Mouse (Mus musculus) heart, embryonic 12.5 days (tissue): ENCODE data around the gene Srrm1. TPM values are rescaled to one million over a fixed set of nuclear protein-coding genes. Genes with fewer than 3 reads are reported as not detected.
"Not testable (repeated sequence)": the region's sequence is repeated elsewhere in the genome, so short reads cannot be mapped to it uniquely, and the experiment has no call there.

Source experiments
- ATAC-seq: fragments of 200-750 bp; cut with Nextera tagmentation; 2 replicates; pipeline ENCODE4 v1.8.0; 2017; ENCODE audit warnings: moderate TSS enrichment, moderate library complexity; ENCODE audit not compliant: insufficient number of reproducible peaks, low FRiP score
- H3K27ac ChIP-seq: fragments of 300-500 bp; sonication (generic); 2 replicates; pipeline ENCODE4 v1.5.1; 2016; ENCODE audit warnings: mild to moderate bottlenecking, moderate library complexity; ENCODE audit not compliant: poor library complexity, severe bottlenecking
- H3K27me3 ChIP-seq: fragments of 300-500 bp; sonication (generic); replicated peaks from 2 replicates; pipeline ENCODE4 v1.6.1; 2016; ENCODE audit warnings: mild to moderate bottlenecking, moderate library complexity
- H3K36me3 ChIP-seq: fragments of 300-500 bp; sonication (generic); 2 replicates; pipeline ENCODE4 v1.6.1; 2016; ENCODE audit warnings: mild to moderate bottlenecking, moderate library complexity
- H3K4me1 ChIP-seq: fragments of 300-500 bp; sonication (generic); replicated peaks from 2 replicates; pipeline ENCODE4 v1.6.1; 2016; ENCODE audit warnings: mild to moderate bottlenecking
- H3K4me2 ChIP-seq: fragments of 300-500 bp; sonication (generic); 2 replicates; pipeline ENCODE4 v1.6.1; 2016; ENCODE audit warnings: mild to moderate bottlenecking, moderate library complexity
- H3K4me3 ChIP-seq: fragments of 300-500 bp; sonication (generic); 2 replicates; pipeline ENCODE4 v1.5.1; 2016; ENCODE audit warnings: mild to moderate bottlenecking
- H3K9ac ChIP-seq: fragments of 300-500 bp; sonication (generic); 2 replicates; pipeline ENCODE4 v1.6.1; 2016; ENCODE audit warnings: mild to moderate bottlenecking, moderate library complexity
- H3K9me3 ChIP-seq: fragments of 300-500 bp; sonication (generic); replicated peaks from 2 replicates; pipeline ENCODE4 v1.6.1; 2016; ENCODE audit warnings: mild to moderate bottlenecking, moderate library complexity
- WGBS: fragments of 180-500 bp; shearing (Covaris S2); methylation state at CpG from one replicate; pipeline ENCODE4 v1.1.7; 2016; 5-methylcytosine and 5-hydroxymethylcytosine counted together
- polyA plus RNA-seq: library from polyadenylated mRNA; unstranded; fragments of >200 nt; fragmentation: Nextera tagmentation; extraction: Ambion mirVana; gene quantifications from 2 replicates; pipeline ENCODE4 v1.2.1, GENCODE M21; 2016

Gene Srrm1
- polyA plus RNA-seq, 1 experiment from 2014 or later = 170 TPM

GRCm38 (mm10) chr4:135287975-135288374 lies 65.1 kb downstream of the Srrm1 start:
- Histone ChIP-seq H3K36me3 (no peaks in the 10 kb centered on the region), H3K27me3 (no peaks in the 10 kb centered on the region), H3K9me3 (no peaks in the 10 kb centered on the region; the same call in 1 of the 2 replicates), H3K4me1 (peaks cover 42% of the 10 kb centered on the region), H3K27ac (peak overlapping the region; percentile 80; the same call in 1 of the 2 replicates), H3K4me3 (no peak overlapping the region), H3K9ac (no peak overlapping the region), H3K4me2 (no peak overlapping the region)
- ATAC-seq = peak; percentile 80
- WGBS = 31% methylated on average over 3 of the region's 3 CpGs

- Histone ChIP-seq H3K27ac (peak overlapping the region; percentile 80), H3K4me2 (peak overlapping the region; percentile 57), H3K36me3 (no peaks in the 10 kb centered on the region), H3K27me3 (no peaks in the 10 kb centered on the region), H3K9me3 (no peaks in the 10 kb centered on the region; the same call in 1 of the 2 replicates), H3K4me1 (peaks cover 33% of the 10 kb centered on the region), H3K9ac (peak overlapping the region; percentile 59), H3K4me3 (peak overlapping the region; percentile 15)
- ATAC-seq = peak; percentile 68
- 2% methylated on average over 16 of the region's 16 CpGs for WGBS
Measured at GRCm38 (mm10) chr4:135286833-135287395, 66.2 kb downstream of the Srrm1 start.

- Histone ChIP-seq H3K9me3 (no peaks in the 10 kb centered on the region; the same call in 1 of the 2 replicates), H3K9ac (peak overlapping the region; percentile 28; the same call in 1 of the 2 replicates), H3K4me3 (no peak overlapping the region), H3K27me3 (no peaks in the 10 kb centered on the region), H3K27ac (peak overlapping the region; percentile 80), H3K4me2 (peak overlapping the region; percentile 57), H3K4me1 (peaks cover 26% of the 10 kb centered on the region), H3K36me3 (no peaks in the 10 kb centered on the region)
- no peak for ATAC-seq
- WGBS = 50% methylated on average over 12 of the region's 12 CpGs
Measured at GRCm38 (mm10) chr4:135286033-135286622, 67.0 kb downstream of the Srrm1 start.

GRCm38 (mm10) chr4:135285436-135285835 lies 67.7 kb downstream of the Srrm1 start:
- 46% methylated on average over 8 of the region's 8 CpGs for WGBS
- H3K9ac ChIP-seq = peak overlapping the region; percentile 20; the same call in 1 of the 2 replicates

GRCm38 (mm10) chr4:135283875-135284274 lies 69.2 kb downstream of the Srrm1 start:
- WGBS = 85% methylated on average over 7 of the region's 7 CpGs
- H3K4me2 ChIP-seq = no peak overlapping the region
- no peak overlapping the region for H3K27ac ChIP-seq
- H3K4me3 ChIP-seq = no peak overlapping the region
- no peaks in the 10 kb centered on the region for H3K36me3 ChIP-seq
- no peaks in the 10 kb centered on the region for H3K27me3 ChIP-seq
- peaks cover 26% of the 10 kb centered on the region for H3K4me1 ChIP-seq
- no peaks in the 10 kb centered on the region; the same call in 1 of the 2 replicates for H3K9me3 ChIP-seq
- ATAC-seq = no peak
- H3K9ac ChIP-seq = no peak overlapping the region

More at GRCm38 (mm10) chr4:135285436-135285835, 67.7 kb downstream of the Srrm1 start:
- Histone ChIP-seq H3K4me1 (peaks cover 26% of the 10 kb centered on the region), H3K36me3 (no peaks in the 10 kb centered on the region), H3K9me3 (no peaks in the 10 kb centered on the region; the same call in 1 of the 2 replicates), H3K27me3 (no peaks in the 10 kb centered on the region), H3K4me3 (no peak overlapping the region), H3K27ac (no peak overlapping the region), H3K4me2 (no peak overlapping the region)
- ATAC-seq = no peak

- Histone ChIP-seq H3K9me3 (no peaks in the 10 kb centered on the region; the same call in 1 of the 2 replicates), H3K36me3 (no peaks in the 10 kb centered on the region), H3K4me3 (no peak overlapping the region), H3K27ac (no peak overlapping the region), H3K4me2 (no peak overlapping the region), H3K9ac (no peak overlapping the region), H3K4me1 (peaks cover 26% of the 10 kb centered on the region), H3K27me3 (no peaks in the 10 kb centered on the region)
- WGBS = 73% methylated on average over 4 of the region's 4 CpGs
- no peak for ATAC-seq
Measured at GRCm38 (mm10) chr4:135283417-135283816, 69.7 kb downstream of the Srrm1 start.

- Histone ChIP-seq H3K27ac (no peak overlapping the region), H3K9ac (no peak overlapping the region), H3K4me2 (no peak overlapping the region), H3K27me3 (no peaks in the 10 kb centered on the region), H3K4me3 (no peak overlapping the region), H3K36me3 (no peaks in the 10 kb centered on the region), H3K4me1 (peaks cover 27% of the 10 kb centered on the region), H3K9me3 (no peaks in the 10 kb centered on the region; the same call in 1 of the 2 replicates)
- no peak for ATAC-seq
- WGBS = 50% methylated on average over 13 of the region's 13 CpGs
Measured at GRCm38 (mm10) chr4:135282651-135283290, 70.3 kb downstream of the Srrm1 start.

GRCm38 (mm10) chr4:135280016-135280415 lies 73.1 kb downstream of the Srrm1 start:
- 77% methylated on average over 2 of the region's 2 CpGs for WGBS
- not testable (repeated sequence) for H3K4me3 ChIP-seq, H3K4me2 ChIP-seq, H3K27ac ChIP-seq, ATAC-seq, H3K9ac ChIP-seq, H3K9me3 ChIP-seq, H3K36me3 ChIP-seq, H3K27me3 ChIP-seq
- H3K4me1 ChIP-seq = peaks cover 15% of the 10 kb centered on the region

GRCm38 (mm10) chr4:135276681-135277379 lies 76.3 kb downstream of the Srrm1 start:
- no peak for ATAC-seq
- 43% methylated on average over 4 of the region's 4 CpGs for WGBS
- no peak overlapping the region for H3K9ac ChIP-seq
- H3K4me3 ChIP-seq = no peak overlapping the region
- no peaks in the 10 kb centered on the region for H3K9me3 ChIP-seq
- H3K27ac ChIP-seq = no peak overlapping the region
- peaks cover 22% of the 10 kb centered on the region for H3K4me1 ChIP-seq
- no peak overlapping the region for H3K4me2 ChIP-seq
- H3K27me3 ChIP-seq = no peaks in the 10 kb centered on the region
- H3K36me3 ChIP-seq = no peaks in the 10 kb centered on the region

GRCm38 (mm10) chr4:135274761-135275160 lies 78.4 kb downstream of the Srrm1 start:
- peaks cover 32% of the 10 kb centered on the region for H3K4me1 ChIP-seq
- H3K27ac ChIP-seq = no peak overlapping the region
- no peak overlapping the region for H3K4me3 ChIP-seq
- H3K9me3 ChIP-seq = no peaks in the 10 kb centered on the region
- H3K36me3 ChIP-seq = 0 out of 2 replicates have a peak, but pooled peaks cover 3% of the 10 kb centered on the region
- H3K4me2 ChIP-seq = no peak overlapping the region
- WGBS = 83% methylated on average over 7 of the region's 7 CpGs
- H3K9ac ChIP-seq = no peak overlapping the region
- no peak for ATAC-seq
- no peaks in the 10 kb centered on the region for H3K27me3 ChIP-seq

GRCm38 (mm10) chr4:135273307-135273682 lies 79.8 kb downstream of the Srrm1 start:
- Histone ChIP-seq H3K4me2 (peak overlapping the region; percentile 76), H3K4me3 (peak overlapping the region; percentile 97), H3K4me1 (peaks cover 46% of the 10 kb centered on the region), H3K27ac (peak overlapping the region; percentile 75), H3K9me3 (no peaks in the 10 kb centered on the region), H3K36me3 (peaks cover 6% of the 10 kb centered on the region; the same call in 1 of the 2 replicates), H3K27me3 (no peaks in the 10 kb centered on the region), H3K9ac (peak overlapping the region; percentile 77)
- no peak for ATAC-seq
- 3% methylated on average over 17 of the region's 17 CpGs for WGBS
